9 mouse cellular contexts compared by ENCODE assay signal in the genomic region with DNA sequence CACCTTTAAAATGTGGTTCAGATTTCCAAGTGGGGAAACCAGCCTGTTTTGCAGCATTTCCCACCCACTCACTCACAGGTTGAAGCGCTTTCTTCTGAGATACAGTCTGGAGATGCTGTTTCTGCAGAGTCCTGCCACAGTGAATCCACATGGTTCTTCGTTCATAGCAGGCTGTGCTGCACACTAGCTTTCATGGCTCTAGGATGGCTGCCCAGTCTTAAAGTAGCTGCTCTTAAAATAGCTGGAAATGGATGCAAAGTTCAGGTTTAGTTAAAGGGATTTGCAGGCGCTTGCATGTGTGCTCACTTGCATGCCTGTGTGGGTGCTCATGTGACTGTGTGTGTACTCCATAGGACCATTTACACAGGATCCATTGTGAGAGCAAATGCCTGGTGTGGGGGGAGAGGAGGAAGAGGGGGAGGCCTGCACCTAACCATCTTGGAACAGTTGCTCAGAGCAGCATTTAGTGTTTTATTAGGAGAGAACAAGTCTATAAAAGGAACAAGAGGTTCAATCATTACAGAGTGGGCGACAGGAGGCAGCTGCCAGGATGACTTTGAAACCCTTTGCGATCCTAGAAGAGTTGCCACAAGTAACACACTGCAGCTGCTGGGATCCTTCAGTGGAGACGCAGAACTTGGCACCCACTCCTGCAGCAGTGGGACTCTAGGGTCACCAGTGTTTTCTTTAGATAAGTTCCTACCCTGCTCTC.
A peak's percentile ranks its signal among the peaks of the same experiment; 100 is the strongest.
DNase-seq lines count a peak whose midpoint lies in the region; ATAC-seq and TF ChIP-seq lines count a peak whose summit lies in the region.
"Had no signal": no experiment of that assay in that cellular context is flagged by ENCODE, and none has a peak within 500 bp of the region (broad histone marks: within the 10 kb centered on the region; RNA-seq: fewer than 3 reads in every experiment).

No protein-coding gene starts in this region.

- ATAC-seq in frontal cortex, adult (ENCODE audit: low TSS enrichment): peak; percentile 97
- peak; percentile 86 for ATAC-seq in limb, embryonic 13.5 days (ENCODE audit: low FRiP score, low read depth)
- ATAC-seq in liver, postnatal 0 days: no peak

- no peak overlapping the region for H3K9ac ChIP-seq in limb, embryonic 13.5 days
- no peak overlapping the region for H3K9ac ChIP-seq in liver, postnatal 0 days (replicated peaks)

- H3K4me3 ChIP-seq in limb, embryonic 13.5 days: no peak overlapping the region
- H3K4me3 ChIP-seq in liver, postnatal 0 days (ENCODE audit: low read depth, low read length): no peak overlapping the region
- H3K4me3 ChIP-seq in hindbrain, embryonic 10.5 days: no peak overlapping the region

- H3K27ac ChIP-seq in limb, embryonic 13.5 days: peak overlapping the region; percentile 74
- H3K27ac ChIP-seq in liver, postnatal 0 days (ENCODE audit: low read depth): no peak overlapping the region
- H3K27ac ChIP-seq in hindbrain, embryonic 10.5 days: no peak overlapping the region
- H3K27ac ChIP-seq: macrophage had no signal

- no peak for DNase-seq in frontal cortex, postnatal 10 days (ENCODE audit: low spot score in 2 of 2)
- peak; percentile 61 for DNase-seq in right cerebral cortex, adult 18-20 months
- DNase-seq in right cerebral cortex, postnatal 14 days: no peak
- peak; percentile 86 for DNase-seq in telencephalon, adult 2 months (ENCODE audit: low read depth, low spot score)
- DNase-seq in liver, postnatal 0 days: no peak
- DNase-seq in hindbrain, embryonic 10.5 days (ENCODE audit: low spot score): no peak

- H3K36me3 ChIP-seq in limb, embryonic 13.5 days: no peaks in the 10 kb centered on the region
- H3K36me3 ChIP-seq in liver, postnatal 0 days (replicated peaks; ENCODE audit: insufficient read depth, low read length): no peaks in the 10 kb centered on the region
- H3K36me3 ChIP-seq in hindbrain, embryonic 10.5 days: no peaks in the 10 kb centered on the region

- peak overlapping the region; percentile 45 for H3K4me2 ChIP-seq in limb, embryonic 13.5 days (replicated peaks)
- H3K4me2 ChIP-seq in liver, postnatal 0 days (ENCODE audit: low read depth, low read length): no peak overlapping the region

- no peak for TF ChIP-seq CTCF in liver, postnatal 0 days (IDR thresholded peaks at IDR 0.05; ENCODE audit: low read depth)

- H3K4me1 ChIP-seq in limb, embryonic 13.5 days: peaks cover 71% of the 10 kb centered on the region
- H3K4me1 ChIP-seq in liver, postnatal 0 days (ENCODE audit: insufficient read depth): no peaks in the 10 kb centered on the region
- peaks cover 36% of the 10 kb centered on the region for H3K4me1 ChIP-seq in hindbrain, embryonic 10.5 days (replicated peaks)

- H3K9me3 ChIP-seq in limb, embryonic 13.5 days: no peaks in the 10 kb centered on the region
- no peaks in the 10 kb centered on the region for H3K9me3 ChIP-seq in liver, postnatal 0 days (ENCODE audit: low read length)
- H3K9me3 ChIP-seq in hindbrain, embryonic 10.5 days: no peaks in the 10 kb centered on the region

- 15% methylated on average over 6 of the region's 6 CpGs for WGBS in limb, embryonic 13.5 days
- WGBS in liver, postnatal 0 days (ENCODE audit: insufficient replicate concordance): 72% methylated on average over 6 of the region's 6 CpGs
- WGBS in hindbrain, embryonic 10.5 days: 60% methylated on average over 6 of the region's 6 CpGs

- TF ChIP-seq EP300 in liver, postnatal 0 days (IDR thresholded peaks at IDR 0.05; ENCODE audit: low read depth): no peak

- peaks cover 78% of the 10 kb centered on the region for H3K27me3 ChIP-seq in limb, embryonic 13.5 days
- H3K27me3 ChIP-seq in liver, postnatal 0 days (ENCODE audit: insufficient read depth, low read length): peaks cover 12% of the 10 kb centered on the region; the same call in 1 of the 2 replicates
- H3K27me3 ChIP-seq in hindbrain, embryonic 10.5 days (ENCODE audit: insufficient read depth, poor library complexity, severe bottlenecking): peaks cover 61% of the 10 kb centered on the region

Comparison
In these comparisons a context has a peak if more than half of its experiments do, and no peak if none do; other contexts are left out.
1. DNase-seq: peak in right cerebral cortex, adult 18-20 months (single experiment) and telencephalon, adult 2 months (single experiment); none in frontal cortex, postnatal 10 days (0 of 2), right cerebral cortex, postnatal 14 days (single experiment), liver, postnatal 0 days (single experiment) and hindbrain, embryonic 10.5 days (single experiment).